Mouse (Mus musculus) heart, postnatal 0 days (tissue): ENCODE measurements at regions not wholly inside any gene's neighbourhood (a gene's known extent, or its start where the extent isn't known, plus 50 kb on each side); places are given as distances from the start of the nearest gene placed in this dataset.

ENCODE experiments used
- ATAC-seq: fragments of 200-750 bp; cut with Nextera tagmentation; 2 replicates; pipeline ENCODE4 v1.8.0; 2017; ENCODE audit warnings: low read depth, moderate number of reproducible peaks, moderate library complexity; ENCODE audit not compliant: insufficient read depth
- DNase-seq: peaks from one replicate; pipeline ENCODE4 v3.0.0-alpha.2; 2016; ENCODE audit warnings: low spot score
- H3K27ac ChIP-seq: fragments of 300-500 bp; sonication (generic); 2 replicates; pipeline ENCODE4 v1.5.1; 2014; ENCODE audit warnings: low read depth, mild to moderate bottlenecking
- H3K27me3 ChIP-seq: fragments of 300-500 bp; sonication (generic); 2 replicates; pipeline ENCODE4 v1.6.1; 2014; ENCODE audit warnings: low read length, mixed read lengths; ENCODE audit not compliant: control insufficient read depth, insufficient read depth
- H3K36me3 ChIP-seq: fragments of 300-500 bp; sonication (generic); replicated peaks from 2 replicates; pipeline ENCODE4 v1.6.1; 2014; ENCODE audit warnings: low read length, mixed read lengths; ENCODE audit not compliant: control insufficient read depth, insufficient read depth
- H3K4me1 ChIP-seq: fragments of 300-500 bp; sonication (generic); 2 replicates; pipeline ENCODE4 v1.6.1; 2014; ENCODE audit warnings: antibody characterized with exemption; ENCODE audit not compliant: control insufficient read depth, insufficient read depth
- H3K4me2 ChIP-seq: fragments of 300-500 bp; sonication (generic); 2 replicates; pipeline ENCODE4 v1.6.1; 2014; ENCODE audit warnings: low read depth, mild to moderate bottlenecking, low read length, moderate library complexity
- H3K4me3 ChIP-seq: fragments of 300-500 bp; sonication (generic); 2 replicates; pipeline ENCODE4 v1.5.1; 2014; ENCODE audit warnings: low read depth, low read length
- H3K9ac ChIP-seq: fragments of 300-500 bp; sonication (generic); replicated peaks from 2 replicates; pipeline ENCODE4 v1.6.1; 2014; ENCODE audit warnings: low read depth, low read length, mixed read lengths
- H3K9me3 ChIP-seq: fragments of 300-500 bp; sonication (generic); replicated peaks from 2 replicates; pipeline ENCODE4 v1.6.1; 2016; ENCODE audit warnings: low read length; ENCODE audit not compliant: control insufficient read depth
- CTCF ChIP-seq: IDR thresholded peaks from 2 replicates; pipeline ENCODE4 v1.5.1; 2016; ENCODE audit warnings: antibody characterized with exemption, control low read depth, low read depth
- EP300 ChIP-seq: IDR thresholded peaks from 2 replicates; pipeline ENCODE4 v1.6.1; 2016; ENCODE audit warnings: antibody characterized with exemption, low read depth
- WGBS: fragments of 180-500 bp; shearing (Covaris S2); extraction: QIAGEN DNeasy Blood & Tissue Kit; methylation state at CpG from one replicate; pipeline ENCODE4 v1.1.7; 2014; 5-methylcytosine and 5-hydroxymethylcytosine counted together

DNA sequence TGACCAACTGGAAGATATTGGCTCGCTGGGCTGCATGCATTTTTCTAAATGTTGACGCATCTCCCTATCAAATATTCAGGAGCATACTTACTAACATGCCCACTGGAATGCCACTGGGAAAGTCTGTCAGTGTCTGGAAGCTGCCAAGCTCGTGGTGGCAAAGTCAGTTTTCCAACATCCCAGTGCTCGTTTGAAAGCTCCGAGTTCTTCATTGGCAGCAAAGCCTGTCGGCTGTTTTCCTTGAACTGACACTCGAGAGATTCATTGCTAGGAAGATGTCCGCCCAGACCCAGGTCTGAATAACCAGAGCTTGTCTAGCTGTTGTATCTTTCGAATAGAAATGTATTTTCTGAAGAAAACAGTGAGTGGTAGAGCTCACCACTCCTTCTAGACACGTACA lies 72.1 kb downstream of the Fam43a start:
- Histone ChIP-seq H3K36me3 (no peaks in the 10 kb centered on the region), H3K4me3 (no peak overlapping the region), H3K4me2 (no peak overlapping the region), H3K9ac (no peak overlapping the region), H3K27me3 (no peaks in the 10 kb centered on the region), H3K4me1 (no peaks in the 10 kb centered on the region), H3K9me3 (no peaks in the 10 kb centered on the region), H3K27ac (no peak overlapping the region)
- WGBS: 68% methylated on average over 10 of the region's 10 CpGs
- TF ChIP-seq EP300 (no peak), CTCF (no peak)
- DNase-seq: no peak
- ATAC-seq: no peak

GRCm38 (mm10) chr16:30672776-30673550 lies 73.4 kb downstream of the Fam43a start:
- no peak for ATAC-seq
- no peaks in the 10 kb centered on the region for H3K4me1 ChIP-seq
- WGBS: 67% methylated on average over 15 of the region's 15 CpGs
- no peak overlapping the region for H3K27ac ChIP-seq
- no peak for DNase-seq
- no peak overlapping the region for H3K4me3 ChIP-seq
- H3K36me3 ChIP-seq: no peaks in the 10 kb centered on the region
- H3K4me2 ChIP-seq: no peak overlapping the region
- TF ChIP-seq EP300: no peak
- TF ChIP-seq CTCF: no peak
- H3K9ac ChIP-seq: no peak overlapping the region
- H3K9me3 ChIP-seq: no peaks in the 10 kb centered on the region
- H3K27me3 ChIP-seq: no peaks in the 10 kb centered on the region

DNA sequence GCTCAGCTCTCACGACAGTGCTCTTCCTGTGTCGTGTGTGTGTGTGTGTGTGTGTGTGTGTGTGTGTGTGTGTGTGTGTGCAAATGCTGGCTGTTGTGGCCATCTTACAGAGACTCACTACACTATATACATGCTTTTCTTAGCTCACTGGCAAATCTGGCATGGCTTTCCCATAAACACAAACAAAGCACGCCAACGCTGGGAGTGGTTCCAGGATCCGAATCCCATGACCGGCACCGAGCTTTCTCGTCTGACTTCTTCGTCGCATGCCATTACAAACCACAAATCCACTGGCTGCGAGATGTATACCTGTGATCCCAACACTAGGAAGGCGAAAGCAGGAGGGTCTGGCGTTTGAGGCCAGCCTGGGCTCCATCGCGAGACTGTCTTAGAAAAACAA lies 74.1 kb downstream of the Fam43a start:
- Histone ChIP-seq H3K4me3 (no peak overlapping the region), H3K36me3 (no peaks in the 10 kb centered on the region), H3K9me3 (no peaks in the 10 kb centered on the region), H3K4me1 (no peaks in the 10 kb centered on the region), H3K27ac (no peak overlapping the region), H3K4me2 (no peak overlapping the region), H3K9ac (no peak overlapping the region), H3K27me3 (no peaks in the 10 kb centered on the region)
- DNase-seq (no peak), ATAC-seq (no peak)
- TF ChIP-seq CTCF (no peak), EP300 (no peak)
- WGBS: 80% methylated on average over 14 of the region's 15 CpGs

DNA sequence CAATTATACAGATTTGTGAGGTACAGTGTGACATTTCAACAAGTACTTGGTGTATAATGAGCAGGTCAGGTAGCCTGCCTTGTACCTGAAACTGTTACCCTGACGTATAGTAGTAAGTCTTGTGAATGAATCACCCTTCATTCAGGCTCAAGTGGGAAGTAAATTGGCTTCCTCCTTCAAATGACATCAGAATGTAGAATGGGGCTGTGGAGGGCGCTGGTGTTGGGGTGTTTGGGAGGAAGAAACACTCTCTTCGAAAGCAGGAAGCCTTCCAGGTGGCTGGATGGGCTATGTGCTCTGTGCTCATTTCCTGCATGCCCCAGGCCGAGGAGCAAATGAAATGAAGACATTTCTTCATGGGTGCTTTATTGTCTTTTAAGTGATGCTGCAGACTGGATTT lies 76.3 kb downstream of the Fam43a start:
- Histone ChIP-seq H3K9ac (no peak overlapping the region), H3K4me3 (no peak overlapping the region), H3K4me2 (no peak overlapping the region), H3K27me3 (no peaks in the 10 kb centered on the region), H3K4me1 (no peaks in the 10 kb centered on the region), H3K36me3 (no peaks in the 10 kb centered on the region), H3K9me3 (no peaks in the 10 kb centered on the region), H3K27ac (no peak overlapping the region)
- ATAC-seq (no peak), DNase-seq (no peak)
- TF ChIP-seq EP300 (no peak), CTCF (no peak)
- WGBS: 68% methylated on average over 4 of the region's 4 CpGs

- H3K4me3 ChIP-seq: no peak overlapping the region
- WGBS: 60% methylated on average over 4 of the region's 4 CpGs
- no peak overlapping the region for H3K9ac ChIP-seq
- no peak for DNase-seq
- H3K27me3 ChIP-seq: no peaks in the 10 kb centered on the region
- no peaks in the 10 kb centered on the region for H3K9me3 ChIP-seq
- H3K27ac ChIP-seq: no peak overlapping the region
- H3K36me3 ChIP-seq: no peaks in the 10 kb centered on the region
- H3K4me2 ChIP-seq: no peak overlapping the region
- no peaks in the 10 kb centered on the region for H3K4me1 ChIP-seq
- TF ChIP-seq CTCF (no peak), EP300 (no peak)
- no peak for ATAC-seq
Observed at GRCm38 (mm10) chr16:30677016-30677415, 77.5 kb downstream of the Fam43a start.
